Mouse (Mus musculus) hindbrain, embryonic 16.5 days (tissue): ENCODE measurements at regions not wholly inside any gene's neighbourhood (a gene's known extent, or its start where the extent isn't known, plus 50 kb on each side); places are given as distances from the start of the nearest gene placed in this dataset.
A peak's percentile ranks its signal among the peaks of the same experiment; 100 is the strongest.

Source experiments
- ATAC-seq: fragments of 200-750 bp; cut with Nextera tagmentation; 2 replicates; pipeline ENCODE4 v1.8.0; 2017; ENCODE audit warnings: moderate TSS enrichment, moderate library complexity
- H3K27ac ChIP-seq: fragments of 300-500 bp; sonication (generic); 2 replicates; pipeline ENCODE4 v1.5.1; 2014; ENCODE audit warnings: low read depth, mild to moderate bottlenecking, control low read depth, low read length, moderate library complexity
- H3K27me3 ChIP-seq: fragments of 300-500 bp; sonication (generic); replicated peaks from 2 replicates; pipeline ENCODE4 v1.6.1; 2014; ENCODE audit warnings: low read length; ENCODE audit not compliant: control insufficient read depth, insufficient read depth
- H3K36me3 ChIP-seq: fragments of 300-500 bp; sonication (generic); 2 replicates; pipeline ENCODE4 v1.6.1; 2014; ENCODE audit warnings: mild to moderate bottlenecking, low read length, moderate library complexity, mixed read lengths; ENCODE audit not compliant: control insufficient read depth, insufficient read depth
- H3K4me1 ChIP-seq: fragments of 300-500 bp; sonication (generic); 2 replicates; pipeline ENCODE4 v1.6.1; 2014; ENCODE audit warnings: low read depth, low read length; ENCODE audit not compliant: control insufficient read depth, insufficient read depth
- H3K4me2 ChIP-seq: fragments of 300-500 bp; sonication (generic); 2 replicates; pipeline ENCODE4 v1.6.1; 2014; ENCODE audit warnings: mild to moderate bottlenecking, low read length, control low read depth, moderate library complexity
- H3K4me3 ChIP-seq: fragments of 300-500 bp; sonication (generic); 2 replicates; pipeline ENCODE4 v1.5.1; 2014; ENCODE audit warnings: mild to moderate bottlenecking, low read length, control low read depth, moderate library complexity
- H3K9ac ChIP-seq: fragments of 300-500 bp; sonication (generic); 2 replicates; pipeline ENCODE4 v1.6.1; 2014; ENCODE audit warnings: low read depth, mild to moderate bottlenecking, control low read depth, low read length, moderate library complexity
- H3K9me3 ChIP-seq: fragments of 300-500 bp; sonication (generic); 2 replicates; pipeline ENCODE4 v1.6.1; 2014; ENCODE audit warnings: mild to moderate bottlenecking, low read length, moderate library complexity; ENCODE audit not compliant: control insufficient read depth
- WGBS: fragments of 180-500 bp; shearing (Covaris S2); extraction: QIAGEN DNeasy Blood & Tissue Kit; methylation state at CpG from one replicate; pipeline ENCODE4 v1.1.7; 2014; 5-methylcytosine and 5-hydroxymethylcytosine counted together

DNA sequence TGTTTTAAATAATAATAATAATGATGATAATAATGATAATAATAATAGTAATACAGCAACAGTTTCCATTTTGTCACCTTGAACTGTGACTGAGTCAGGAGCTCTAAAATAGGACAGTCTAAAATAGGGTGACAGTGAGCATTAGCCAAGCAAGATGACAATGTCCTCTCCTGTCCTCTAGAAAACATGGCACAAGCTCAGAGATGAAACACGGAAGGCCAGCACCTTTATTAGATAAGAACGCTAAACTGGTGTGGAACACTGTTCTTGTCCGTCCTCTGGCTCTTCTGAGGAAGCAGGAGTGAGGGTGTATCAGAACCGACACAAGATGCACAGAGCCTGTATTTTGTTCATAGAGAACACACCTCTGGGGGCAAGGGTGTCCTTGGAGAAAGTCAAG lies 459.0 kb downstream of the Gja1 start:
- Histone ChIP-seq H3K4me2 (no peak overlapping the region), H3K9me3 (no peaks in the 10 kb centered on the region), H3K27ac (no peak overlapping the region), H3K27me3 (no peaks in the 10 kb centered on the region), H3K4me1 (no peaks in the 10 kb centered on the region; the same call in 1 of the 2 replicates), H3K36me3 (no peaks in the 10 kb centered on the region), H3K4me3 (no peak overlapping the region), H3K9ac (no peak overlapping the region)
- no peak for ATAC-seq
- WGBS = 92% methylated on average over 4 of the region's 4 CpGs

DNA sequence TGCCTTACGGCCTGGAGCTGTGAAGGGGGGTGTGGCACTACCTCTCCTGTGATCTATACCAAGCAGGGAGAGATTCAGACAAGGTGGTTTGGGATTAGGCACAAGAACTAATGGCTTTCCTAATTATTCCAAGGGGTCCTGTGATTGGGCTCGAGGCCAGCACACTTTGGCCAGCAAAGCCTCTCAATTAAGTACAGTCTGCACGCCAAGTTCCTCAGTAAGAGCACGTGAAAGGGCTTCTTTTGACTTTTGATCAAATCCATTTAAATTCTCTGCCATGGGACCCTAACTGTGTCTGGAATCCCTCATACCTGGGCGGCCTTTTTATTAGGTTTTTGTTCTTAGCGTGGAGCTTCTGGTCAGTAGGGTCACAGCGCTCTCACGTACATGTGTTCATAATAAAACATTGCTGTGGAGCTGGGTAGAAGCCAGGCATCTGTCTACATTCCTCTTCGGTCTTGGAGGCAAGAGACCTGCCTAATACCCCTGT lies 461.9 kb downstream of the Gja1 start:
- ATAC-seq = peak; percentile 82
- H3K4me2 ChIP-seq = peak overlapping the region; percentile 31; the same call in 1 of the 2 replicates

DNA sequence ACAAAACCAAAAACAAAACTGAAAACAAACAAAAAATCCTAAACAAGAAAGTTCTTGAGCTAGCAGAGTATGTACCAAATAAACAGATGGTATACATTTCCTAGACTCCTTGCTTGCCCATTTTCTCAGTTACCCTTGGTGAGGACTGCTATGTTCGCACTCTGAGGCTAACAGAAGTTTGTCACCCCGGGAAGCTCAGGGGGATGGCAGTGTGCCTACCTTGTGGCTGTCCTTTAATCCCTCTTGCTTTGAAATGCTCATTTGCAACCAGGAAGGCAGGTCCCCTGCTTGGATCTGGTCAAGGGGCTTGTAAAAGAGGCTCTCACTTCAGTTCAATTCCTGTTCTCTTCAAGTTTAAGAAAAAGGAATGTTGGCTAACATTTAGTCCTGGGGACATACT lies 462.4 kb downstream of the Gja1 start:
- H3K9ac ChIP-seq = no peak overlapping the region
- H3K4me1 ChIP-seq = no peaks in the 10 kb centered on the region; the same call in 1 of the 2 replicates
- H3K9me3 ChIP-seq = no peaks in the 10 kb centered on the region
- no peaks in the 10 kb centered on the region for H3K36me3 ChIP-seq
- H3K4me3 ChIP-seq = no peak overlapping the region
- no peak overlapping the region for H3K27ac ChIP-seq
- no peak overlapping the region for H3K4me2 ChIP-seq
- no peaks in the 10 kb centered on the region for H3K27me3 ChIP-seq
- 41% methylated on average over 2 of the region's 2 CpGs for WGBS
- ATAC-seq = peak; percentile 92

More for the DNA sequence above, 461.9 kb downstream of the Gja1 start:
- Histone ChIP-seq H3K4me3 (no peak overlapping the region), H3K27ac (peak overlapping the region; percentile 25; the same call in 1 of the 2 replicates), H3K27me3 (no peaks in the 10 kb centered on the region), H3K9me3 (no peaks in the 10 kb centered on the region), H3K36me3 (no peaks in the 10 kb centered on the region), H3K9ac (no peak overlapping the region), H3K4me1 (no peaks in the 10 kb centered on the region; the same call in 1 of the 2 replicates)
- WGBS = 48% methylated on average over 9 of the region's 9 CpGs

DNA sequence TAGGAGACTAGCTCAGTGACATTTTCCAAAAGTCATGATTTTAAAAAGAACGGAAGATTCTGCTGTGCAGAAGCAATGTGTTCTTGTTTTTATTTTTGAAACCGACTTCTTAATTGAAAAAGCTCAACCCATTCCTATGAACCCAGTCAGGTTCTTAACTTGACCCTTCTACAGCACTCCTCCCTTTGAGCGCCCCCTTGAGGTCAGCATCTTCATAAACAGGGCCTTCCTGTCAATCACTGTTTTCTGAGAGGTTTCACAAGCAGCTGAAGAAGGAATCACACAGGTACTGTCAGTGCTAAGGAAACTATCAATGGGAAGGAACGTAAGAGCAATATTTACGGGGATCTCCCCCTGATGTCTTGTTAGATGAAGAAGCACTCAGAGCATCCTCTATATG lies 463.6 kb downstream of the Gja1 start:
- Histone ChIP-seq H3K4me1 (no peaks in the 10 kb centered on the region; the same call in 1 of the 2 replicates), H3K27ac (no peak overlapping the region), H3K36me3 (no peaks in the 10 kb centered on the region), H3K27me3 (no peaks in the 10 kb centered on the region), H3K4me3 (no peak overlapping the region), H3K9me3 (no peaks in the 10 kb centered on the region), H3K4me2 (no peak overlapping the region), H3K9ac (no peak overlapping the region)
- 70% methylated on average over 5 of the region's 5 CpGs for WGBS
- ATAC-seq = no peak

DNA sequence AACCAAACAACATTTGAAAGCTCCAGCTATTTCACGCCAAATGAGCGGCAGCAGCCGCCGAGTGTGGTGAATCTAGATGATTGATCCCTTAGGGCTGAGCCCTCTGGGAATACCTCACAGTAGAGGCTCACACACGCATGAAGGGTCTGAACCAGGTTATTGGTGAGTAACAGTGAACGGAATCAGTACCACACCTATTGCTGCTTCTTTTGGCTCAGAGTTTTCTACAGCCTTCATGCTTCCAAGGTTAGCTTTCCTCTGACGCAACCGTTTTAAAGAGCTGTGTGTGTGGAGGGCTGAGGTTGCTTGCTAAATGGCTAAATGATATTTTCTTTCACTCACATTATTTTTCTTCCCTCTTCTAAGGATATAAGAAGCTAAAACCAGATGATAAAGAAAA lies 464.4 kb downstream of the Gja1 start:
- 50% methylated on average over 8 of the region's 8 CpGs for WGBS

DNA sequence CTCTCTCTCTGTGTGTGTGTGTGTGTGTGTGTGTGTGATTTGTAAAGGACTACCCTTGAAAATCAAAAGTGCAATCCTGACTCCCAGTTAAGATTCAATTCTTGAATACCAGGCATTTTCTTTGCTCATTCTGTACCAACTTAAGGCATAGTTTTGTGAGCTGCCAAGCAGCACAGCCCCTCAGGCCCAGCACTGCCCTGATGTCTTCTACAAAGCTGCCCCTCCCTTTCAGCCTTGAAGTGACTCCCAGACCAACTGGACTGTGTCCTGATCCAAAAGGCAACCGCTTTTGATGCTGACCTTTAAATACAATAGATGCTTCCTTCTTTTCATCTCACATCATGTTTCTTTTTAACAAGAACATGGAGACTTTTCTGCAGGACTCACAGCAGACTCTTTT lies 464.8 kb downstream of the Gja1 start:
- no peak overlapping the region for H3K9ac ChIP-seq
- H3K27ac ChIP-seq = no peak overlapping the region
- H3K4me2 ChIP-seq = no peak overlapping the region
- no peak overlapping the region for H3K4me3 ChIP-seq
- no peaks in the 10 kb centered on the region for H3K27me3 ChIP-seq
- H3K9me3 ChIP-seq = no peaks in the 10 kb centered on the region
- ATAC-seq = no peak
- 42% methylated on average over 1 of the region's 1 CpGs for WGBS
- H3K36me3 ChIP-seq = no peaks in the 10 kb centered on the region
- no peaks in the 10 kb centered on the region; the same call in 1 of the 2 replicates for H3K4me1 ChIP-seq

More for the DNA sequence above, 464.4 kb downstream of the Gja1 start:
- Histone ChIP-seq H3K4me3 (no peak overlapping the region), H3K27me3 (no peaks in the 10 kb centered on the region), H3K4me1 (no peaks in the 10 kb centered on the region; the same call in 1 of the 2 replicates), H3K9me3 (no peaks in the 10 kb centered on the region), H3K9ac (no peak overlapping the region), H3K27ac (no peak overlapping the region), H3K4me2 (no peak overlapping the region), H3K36me3 (no peaks in the 10 kb centered on the region)
- ATAC-seq = no peak

DNA sequence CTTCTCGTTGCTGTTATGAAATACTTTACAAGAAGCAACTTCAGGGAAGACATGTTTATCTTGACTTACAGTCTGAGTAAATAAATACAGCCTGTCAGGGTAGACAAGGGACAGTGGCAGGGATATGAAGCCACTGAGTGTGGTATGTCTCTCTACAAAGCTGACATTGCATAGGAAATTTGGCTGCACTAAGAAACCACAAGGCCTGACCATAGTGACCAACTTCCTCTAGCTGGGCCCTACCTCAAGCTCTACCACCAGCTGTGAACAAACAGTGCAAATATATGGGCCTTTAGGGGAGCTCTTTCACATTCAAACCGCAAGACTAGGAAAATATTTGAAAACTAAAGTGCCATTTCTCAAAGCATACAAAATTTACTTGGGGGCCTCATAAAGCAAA lies 475.4 kb downstream of the Gja1 start:
- no peak overlapping the region for H3K27ac ChIP-seq
- H3K4me1 ChIP-seq = no peaks in the 10 kb centered on the region
- no peak overlapping the region for H3K9ac ChIP-seq
- H3K4me2 ChIP-seq = no peak overlapping the region
- no peaks in the 10 kb centered on the region for H3K27me3 ChIP-seq
- no peak overlapping the region for H3K4me3 ChIP-seq
- H3K36me3 ChIP-seq = no peaks in the 10 kb centered on the region
- ATAC-seq = no peak
- no peaks in the 10 kb centered on the region for H3K9me3 ChIP-seq
- 86% methylated on average over 2 of the region's 2 CpGs for WGBS

DNA sequence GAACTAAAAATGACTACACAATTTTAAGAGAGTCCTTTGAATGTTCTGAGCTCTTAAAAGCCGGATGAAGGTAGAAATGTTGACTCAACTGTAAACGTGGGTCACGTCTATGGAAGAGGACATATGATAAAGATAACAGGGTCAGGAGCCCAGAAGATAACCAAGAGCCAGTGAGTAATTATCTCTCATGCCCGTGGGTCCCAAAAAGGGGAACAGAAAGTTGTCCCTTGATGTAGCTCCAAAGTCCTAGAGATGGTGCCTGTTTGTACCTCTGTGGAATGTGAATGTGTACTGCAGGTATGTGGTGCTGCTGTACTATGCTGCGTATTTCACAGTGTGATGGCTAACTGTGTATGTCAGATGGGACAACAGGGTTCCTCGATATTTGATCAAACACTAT lies 479.1 kb downstream of the Gja1 start:
- H3K9me3 ChIP-seq = no peaks in the 10 kb centered on the region
- H3K36me3 ChIP-seq = no peaks in the 10 kb centered on the region
- H3K4me1 ChIP-seq = no peaks in the 10 kb centered on the region
- no peak overlapping the region for H3K4me3 ChIP-seq
- H3K4me2 ChIP-seq = no peak overlapping the region
- no peak overlapping the region for H3K9ac ChIP-seq
- H3K27me3 ChIP-seq = no peaks in the 10 kb centered on the region
- ATAC-seq = no peak
- 95% methylated on average over 6 of the region's 6 CpGs for WGBS
- no peak overlapping the region for H3K27ac ChIP-seq

DNA sequence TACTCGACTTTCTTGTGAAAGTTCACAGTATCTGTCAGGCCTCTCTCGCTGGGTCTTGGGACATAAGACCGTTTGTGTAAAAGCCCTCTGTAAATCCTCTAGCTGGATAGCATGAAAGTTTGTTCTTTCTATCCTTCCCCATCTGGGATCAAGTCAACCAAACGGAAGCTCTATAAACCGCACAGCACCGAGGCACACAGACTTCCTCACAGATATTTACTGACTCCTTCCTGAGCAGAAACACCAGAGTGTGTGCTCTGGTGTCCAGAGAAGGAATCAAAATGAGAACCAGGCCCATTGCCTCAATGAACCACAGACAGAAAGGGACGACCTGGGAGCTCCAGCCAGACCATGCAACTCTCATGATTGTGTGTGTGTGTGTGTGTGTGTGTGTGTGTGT lies 502.6 kb downstream of the Gja1 start:
- Histone ChIP-seq H3K9ac (no peak overlapping the region), H3K27ac (no peak overlapping the region), H3K4me3 (no peak overlapping the region), H3K36me3 (no peaks in the 10 kb centered on the region), H3K9me3 (no peaks in the 10 kb centered on the region), H3K4me1 (no peaks in the 10 kb centered on the region), H3K4me2 (no peak overlapping the region), H3K27me3 (no peaks in the 10 kb centered on the region)
- 82% methylated on average over 7 of the region's 7 CpGs for WGBS
- no peak for ATAC-seq

DNA sequence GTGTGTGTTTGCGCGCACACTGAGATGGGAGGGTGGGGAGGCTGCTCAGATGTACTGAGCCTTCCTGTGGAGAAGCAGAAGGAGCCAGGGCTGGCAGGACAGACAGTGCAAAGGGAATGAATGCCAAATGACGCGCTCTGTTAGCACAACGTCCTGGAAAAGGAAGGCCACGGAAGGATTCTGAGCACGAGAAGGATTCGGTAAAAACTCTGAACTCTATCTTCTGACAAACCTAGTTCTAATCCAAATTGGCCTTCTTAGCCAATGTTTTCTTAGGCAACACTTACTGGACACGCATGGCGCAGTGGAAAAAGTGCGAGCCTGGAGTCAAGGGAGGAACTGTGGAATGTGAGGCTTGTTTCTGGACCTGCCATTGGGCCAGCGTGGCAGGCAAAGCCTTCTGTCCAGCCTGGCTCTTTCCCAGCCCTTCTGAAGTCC lies 503.0 kb downstream of the Gja1 start:
- H3K27me3 ChIP-seq = no peaks in the 10 kb centered on the region
- no peak overlapping the region for H3K9ac ChIP-seq
- H3K4me2 ChIP-seq = no peak overlapping the region
- WGBS = 66% methylated on average over 12 of the region's 12 CpGs
- no peak overlapping the region for H3K4me3 ChIP-seq
- H3K27ac ChIP-seq = no peak overlapping the region
- H3K36me3 ChIP-seq = no peaks in the 10 kb centered on the region
- ATAC-seq = no peak
- no peaks in the 10 kb centered on the region for H3K4me1 ChIP-seq
- no peaks in the 10 kb centered on the region for H3K9me3 ChIP-seq
